Mouse (Mus musculus) erythroblast, embryonic 14.5 days (primary cell): ENCODE measurements around the gene Ppp3ca.

Experiments
- GATA1 ChIP-seq: IDR thresholded peaks from 2 replicates; pipeline ENCODE4 v1.6.1; 2012; ENCODE audit warnings: low read length, inconsistent platforms, mixed read lengths
- TAL1 ChIP-seq: IDR thresholded peaks from 3 replicates; pipeline ENCODE4 v1.6.1; 2012; ENCODE audit warnings: low read length, inconsistent platforms, mixed read lengths

- TF ChIP-seq TAL1 = no peak
- TF ChIP-seq GATA1 = no peak
Observed at GRCm38 (mm10) chr3:136725311-136726156, 55.6 kb downstream of the Ppp3ca start.
